Mouse (Mus musculus) liver, adult 2 months (tissue): ENCODE measurements at regions not wholly inside any gene's neighbourhood (a gene's known extent, or its start where the extent isn't known, plus 50 kb on each side); places are given as distances from the start of the nearest gene placed in this dataset.

ENCODE experiments used
- DNase-seq: peaks from one replicate; pipeline ENCODE4 v3.0.0-alpha.2; 2011; ENCODE audit warnings: low read depth, low spot score; ENCODE audit errors: extremely low read depth
- H3K27ac ChIP-seq: fragments of 200-500 bp; replicated peaks from 2 replicates; pipeline ENCODE4 v1.5.1; 2012; ENCODE audit warnings: low read depth, mild to moderate bottlenecking, control low read depth, inconsistent platforms, low read length; ENCODE audit not compliant: insufficient read depth
- H3K27me3 ChIP-seq: fragments of 200-500 bp; 2 replicates; pipeline ENCODE4 v1.6.1; 2012; ENCODE audit warnings: mild to moderate bottlenecking, moderate library complexity, low read length, inconsistent platforms; ENCODE audit not compliant: control insufficient read depth, insufficient read depth
- H3K36me3 ChIP-seq: fragments of 200-500 bp; 2 replicates; pipeline ENCODE4 v1.6.1; 2012; ENCODE audit warnings: low read length, inconsistent platforms; ENCODE audit not compliant: control insufficient read depth, insufficient read depth
- H3K4me1 ChIP-seq: fragments of 200-500 bp; 2 replicates; pipeline ENCODE4 v1.6.1; 2011; ENCODE audit warnings: low read length; ENCODE audit not compliant: control insufficient read depth, insufficient read depth
- H3K4me3 ChIP-seq: fragments of 200-500 bp; 2 replicates; pipeline ENCODE4 v1.5.1; 2011; ENCODE audit warnings: low read depth, mild to moderate bottlenecking, control low read depth, low read length, moderate library complexity; ENCODE audit not compliant: insufficient read depth
- H3K79me2 ChIP-seq: fragments of 200-500 bp; 2 replicates; pipeline ENCODE4 v1.6.1; 2012; ENCODE audit warnings: inconsistent platforms, mild to moderate bottlenecking, low read length, moderate library complexity; ENCODE audit not compliant: control insufficient read depth, insufficient read depth
- H3K9ac ChIP-seq: fragments of 200-500 bp; 2 replicates; pipeline ENCODE4 v1.6.1; 2012; ENCODE audit warnings: low read depth, mild to moderate bottlenecking, control low read depth, inconsistent platforms, low read length
- CTCF ChIP-seq: fragments of 200-500 bp; IDR thresholded peaks from 2 replicates; pipeline ENCODE4 v1.5.1; 2011; ENCODE audit warnings: low read depth, low read length, control low read depth
- POLR2A ChIP-seq: fragments of 200-500 bp; IDR thresholded peaks from 2 replicates; pipeline ENCODE4 v1.6.1; 2011; ENCODE audit warnings: low read length, control low read depth; ENCODE audit not compliant: insufficient read depth; ENCODE audit errors: extremely low read depth
- WGBS: fragments of 180-500 bp; shearing (Covaris S2); methylation state at CpG from one replicate; pipeline ENCODE4 v1.1.7; 2018; 5-methylcytosine and 5-hydroxymethylcytosine counted together

DNA sequence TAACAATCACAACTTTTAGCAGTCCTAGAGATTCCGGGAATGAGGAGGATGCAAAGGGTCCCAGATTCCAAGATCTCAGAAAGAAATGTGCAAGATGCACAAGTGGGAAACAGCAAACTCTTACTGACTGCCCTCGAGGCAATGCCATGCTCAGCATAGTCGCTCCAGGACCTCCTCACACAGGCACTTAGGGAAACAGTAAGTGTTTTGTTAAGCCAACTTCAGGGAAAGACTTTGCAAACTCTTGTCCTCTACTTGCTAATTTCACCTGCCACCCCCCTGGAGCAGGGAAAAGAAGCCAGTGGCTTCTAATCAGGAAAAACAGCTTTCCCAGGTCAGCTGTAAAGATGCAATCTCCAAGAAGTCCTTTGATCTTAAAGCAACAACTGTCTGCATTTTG, 361.4 kb upstream of the Tenm4 start:
- H3K27me3 ChIP-seq: no peaks in the 10 kb centered on the region
- no peak overlapping the region for H3K4me3 ChIP-seq
- H3K4me1 ChIP-seq: no peaks in the 10 kb centered on the region
- no peak overlapping the region for H3K9ac ChIP-seq
- no peak for TF ChIP-seq CTCF
- TF ChIP-seq POLR2A: no peak
- no peak for DNase-seq
- H3K79me2 ChIP-seq: no peaks in the 10 kb centered on the region
- no peaks in the 10 kb centered on the region for H3K36me3 ChIP-seq
- 30% methylated on average over 3 of the region's 3 CpGs for WGBS
- no peak overlapping the region for H3K27ac ChIP-seq

GRCm38 (mm10) chr7:95810096-95810495, 360.9 kb upstream of the Tenm4 start:
- Histone ChIP-seq H3K4me1 (no peaks in the 10 kb centered on the region), H3K27ac (no peak overlapping the region), H3K36me3 (no peaks in the 10 kb centered on the region), H3K27me3 (no peaks in the 10 kb centered on the region), H3K4me3 (no peak overlapping the region), H3K9ac (no peak overlapping the region), H3K79me2 (no peaks in the 10 kb centered on the region)
- TF ChIP-seq CTCF (no peak), POLR2A (no peak)
- WGBS: 26% methylated on average over 4 of the region's 4 CpGs
- no peak for DNase-seq

DNA sequence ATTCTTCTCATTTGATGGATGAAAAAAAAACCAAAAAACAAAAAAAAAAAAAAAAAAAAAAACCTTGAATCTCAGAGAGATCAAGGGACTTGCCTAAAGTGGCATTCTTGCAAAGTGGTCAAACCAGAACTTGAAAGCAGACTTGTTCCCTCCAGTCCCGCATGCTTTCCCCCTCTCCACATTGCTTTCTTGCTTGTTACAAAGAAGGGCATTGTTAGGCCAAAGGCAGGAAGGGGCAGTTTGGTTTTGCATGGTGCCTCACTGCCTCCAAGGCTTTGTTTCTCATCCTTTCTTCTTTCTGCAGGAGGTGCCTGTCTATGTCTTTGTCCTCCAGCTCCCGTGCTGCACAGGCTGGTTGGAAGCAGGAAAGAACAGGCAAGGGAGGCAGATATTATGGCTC, 356.2 kb upstream of the Tenm4 start:
- H3K27ac ChIP-seq: no peak overlapping the region
- H3K79me2 ChIP-seq: no peaks in the 10 kb centered on the region
- H3K27me3 ChIP-seq: no peaks in the 10 kb centered on the region
- no peaks in the 10 kb centered on the region for H3K4me1 ChIP-seq
- DNase-seq: no peak
- no peak overlapping the region for H3K9ac ChIP-seq
- H3K4me3 ChIP-seq: no peak overlapping the region
- 55% methylated on average over 2 of the region's 2 CpGs for whole genome bisulfite sequencing
- TF ChIP-seq POLR2A (no peak), CTCF (no peak)
- no peaks in the 10 kb centered on the region for H3K36me3 ChIP-seq

DNA sequence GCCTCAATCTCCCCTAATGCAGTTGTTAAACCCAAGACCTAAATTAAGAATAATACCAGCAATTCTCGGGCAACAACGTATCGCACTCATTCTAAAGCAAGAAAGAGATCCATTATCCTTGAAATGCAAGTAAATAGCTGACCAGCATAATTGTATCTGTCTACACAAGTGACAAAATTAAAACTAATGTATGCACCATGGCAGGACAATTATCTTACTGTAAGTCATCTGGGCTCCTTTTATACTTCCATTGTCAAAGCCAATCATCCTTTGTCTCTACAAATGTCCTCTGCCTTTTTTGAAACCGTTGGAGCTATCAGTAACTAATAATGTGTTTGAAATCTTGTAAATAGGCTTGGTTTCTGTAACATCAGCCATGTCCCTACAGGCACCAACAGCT, 347.5 kb upstream of the Tenm4 start:
- Histone ChIP-seq H3K36me3 (no peaks in the 10 kb centered on the region), H3K27me3 (no peaks in the 10 kb centered on the region), H3K4me3 (no peak overlapping the region), H3K4me1 (no peaks in the 10 kb centered on the region), H3K79me2 (no peaks in the 10 kb centered on the region), H3K9ac (no peak overlapping the region), H3K27ac (no peak overlapping the region)
- TF ChIP-seq CTCF: no peak
- no peak for TF ChIP-seq POLR2A
- 85% methylated on average over 4 of the region's 4 CpGs for WGBS
- DNase-seq: no peak

- TF ChIP-seq CTCF (no peak), POLR2A (no peak)
- Histone ChIP-seq H3K9ac (no peak overlapping the region), H3K4me3 (no peak overlapping the region), H3K36me3 (no peaks in the 10 kb centered on the region), H3K27ac (no peak overlapping the region), H3K27me3 (no peaks in the 10 kb centered on the region), H3K4me1 (no peaks in the 10 kb centered on the region), H3K79me2 (no peaks in the 10 kb centered on the region)
- 91% methylated on average over 4 of the region's 4 CpGs for WGBS
- peak; percentile 10 for DNase-seq
These were observed 341.2 kb upstream of the Tenm4 start for GRCm38 (mm10) chr7:95829889-95830288.

GRCm38 (mm10) chr7:95834236-95834919, 336.7 kb upstream of the Tenm4 start:
- Histone ChIP-seq H3K4me1 (no peaks in the 10 kb centered on the region), H3K79me2 (no peaks in the 10 kb centered on the region), H3K27me3 (no peaks in the 10 kb centered on the region), H3K9ac (no peak overlapping the region), H3K27ac (no peak overlapping the region), H3K4me3 (no peak overlapping the region), H3K36me3 (no peaks in the 10 kb centered on the region)
- 90% methylated on average over 10 of the region's 10 CpGs for WGBS
- DNase-seq: no peak
- TF ChIP-seq POLR2A: no peak
- TF ChIP-seq CTCF: no peak
